Comparison of ENCODE assay signal across 8 mouse cellular contexts in the genomic region with DNA sequence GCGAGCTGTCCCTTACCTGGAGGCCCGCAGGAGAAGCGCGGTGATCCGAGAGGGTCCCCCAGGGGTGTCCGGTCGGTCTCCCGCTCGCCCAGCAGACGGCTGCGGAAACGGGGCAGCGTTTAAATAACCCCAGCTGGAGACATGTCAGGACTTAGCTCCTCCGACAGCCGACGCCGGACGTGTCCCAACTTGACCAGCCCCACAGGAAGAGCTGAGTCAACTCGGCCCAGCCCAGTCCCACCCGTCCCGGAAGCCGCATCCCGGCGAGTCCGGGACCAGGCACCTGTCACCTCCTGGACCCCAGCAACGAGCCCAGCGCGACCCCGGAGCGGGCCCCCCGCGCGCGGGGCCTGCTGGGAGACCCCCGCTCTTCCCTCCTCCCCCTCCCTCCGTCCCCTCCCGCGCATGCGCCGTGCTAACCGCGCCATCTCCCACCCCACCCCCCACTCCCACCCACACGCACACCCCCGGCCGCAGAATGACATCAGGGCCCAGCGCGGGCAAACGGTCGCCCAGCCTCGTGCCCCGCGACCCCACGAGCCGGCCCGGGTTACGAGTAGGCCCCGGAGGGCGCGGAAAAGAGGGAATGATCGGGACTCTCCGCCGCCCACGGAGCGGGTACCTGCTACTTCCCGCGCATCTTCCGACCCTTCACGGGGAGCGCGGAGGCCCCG. TPM values are rescaled to one million over a fixed set of nuclear protein-coding genes. Genes with fewer than 3 reads are reported as not detected.
DNase-seq lines count a peak whose midpoint lies in the region; ATAC-seq and TF ChIP-seq lines count a peak whose summit lies in the region.

No protein-coding gene starts in this region.

- H3K9ac ChIP-seq in forebrain, postnatal 0 days: peak overlapping the region; percentile 100

- peak overlapping the region; percentile 88 for H3K4me3 ChIP-seq in G1E (ENCODE audit: low read depth, low read length)
- peak overlapping the region; percentile 85 for H3K4me3 ChIP-seq in cerebellum, adult 2 months (replicated peaks; ENCODE audit: insufficient read depth, low read depth, low read length)
- peak overlapping the region; percentile 100 for H3K4me3 ChIP-seq in forebrain, postnatal 0 days (ENCODE audit: low read depth, low read length)

- 1% methylated on average over 70 of the region's 71 CpGs for WGBS in cerebellum, adult 2 months
- WGBS in forebrain, postnatal 0 days: 2% methylated on average over 62 of the region's 71 CpGs

- H3K36me3 ChIP-seq in G1E (replicated peaks): peaks cover 31% of the 10 kb centered on the region
- H3K36me3 ChIP-seq in forebrain, postnatal 0 days (ENCODE audit: insufficient read depth): peaks cover 19% of the 10 kb centered on the region

- peak overlapping the region; percentile 64 for H3K4me2 ChIP-seq in forebrain, postnatal 0 days (ENCODE audit: low read depth)

- TF ChIP-seq POLR2A in cerebellum, adult 2 months (IDR thresholded peaks at IDR 0.05; ENCODE audit: borderline replicate concordance, insufficient read depth, low read length): 0 out of 2 replicates have a peak, but pooled peaks have one; percentile 22

- ATAC-seq in G1E (ENCODE audit: extremely low read depth, insufficient number of reproducible peaks, low FRiP score, poor library complexity, severe bottlenecking): peak; percentile 41
- ATAC-seq in forebrain, postnatal 0 days: peak; percentile 72
- ATAC-seq in hematopoietic stem cell, adult 5-6 weeks (replicated peaks in 1 of 2; ENCODE audit: insufficient read depth in 1 of 2, low FRiP score in 2 of 2, low TSS enrichment in 1 of 2, low read depth in 1 of 2, poor library complexity in 2 of 2, severe bottlenecking in 2 of 2): peak; percentile 30 to 55; a peak in 3 of 4 replicates

- TF ChIP-seq CTCF in G1E (IDR thresholded peaks at IDR 0.05; ENCODE audit: low read depth, low read length): no peak
- no peak for TF ChIP-seq CTCF in cerebellum, adult 2 months (IDR thresholded peaks at IDR 0.05; ENCODE audit: borderline replicate concordance, insufficient read depth, low read depth, low read length)
- TF ChIP-seq CTCF in forebrain, postnatal 0 days (IDR thresholded peaks at IDR 0.05; ENCODE audit: low read depth): no peak

- H3K9me3 ChIP-seq in G1E (replicated peaks): no peaks in the 10 kb centered on the region
- H3K9me3 ChIP-seq in forebrain, postnatal 0 days (ENCODE audit: low read length): no peaks in the 10 kb centered on the region

- peaks cover 44% of the 10 kb centered on the region for H3K4me1 ChIP-seq in G1E (ENCODE audit: insufficient read depth, low read depth, low read length)
- peaks cover 6% of the 10 kb centered on the region for H3K4me1 ChIP-seq in cerebellum, adult 2 months (ENCODE audit: control insufficient read depth, insufficient read depth, low read length)
- H3K4me1 ChIP-seq in forebrain, postnatal 0 days (ENCODE audit: insufficient read depth): peaks cover 15% of the 10 kb centered on the region

- peak overlapping the region; percentile 94 for H3K27ac ChIP-seq in cerebellum, adult 2 months (ENCODE audit: insufficient read depth, low read length)
- peak overlapping the region; percentile 100 for H3K27ac ChIP-seq in forebrain, postnatal 0 days (ENCODE audit: low read depth, low read length)

- DNase-seq in G1E (ENCODE audit: low spot score): peak; percentile 74
- peak; percentile 77 to 84 for DNase-seq in cerebellum, adult 2 months
- DNase-seq in forebrain, postnatal 0 days: peak; percentile 91
- DNase-seq in layer of hippocampus, postnatal 10 days (ENCODE audit: low spot score in 2 of 2): peak; percentile 74 to 82
- DNase-seq in lung, postnatal 10 days: peak; percentile 88
- DNase-seq in ovary, postnatal 14 days (ENCODE audit: low spot score): peak; percentile 64
- peak; percentile 87 for DNase-seq in thymus, postnatal 14 days

- no peaks in the 10 kb centered on the region for H3K27me3 ChIP-seq in G1E (ENCODE audit: insufficient read depth, low read length)
- H3K27me3 ChIP-seq in cerebellum, adult 2 months (ENCODE audit: control insufficient read depth, insufficient read depth, low read length): no peaks in the 10 kb centered on the region
- no peaks in the 10 kb centered on the region for H3K27me3 ChIP-seq in forebrain, postnatal 0 days (ENCODE audit: insufficient read depth, low read length)

RNA-seq across cellular contexts. Expression of gene Mdm2, which starts 0.5 kb away (rescaled TPM):
- 153 and 177 TPM in 2 replicates for total RNA-seq in G1E (2014; fragmentation: Nextera tagmentation)
- total RNA-seq in G1E (2017): 82.9 and 97.1 TPM in 2 replicates
- 37.8 and 41.3 TPM in 2 replicates for polyA plus RNA-seq in G1E (2012)
- polyA plus RNA-seq in cerebellum, adult 2 months (2012; rRNA removed): 60.7 and 67.6 TPM in 2 replicates
- 51.3 and 77.3 TPM in 2 replicates for total RNA-seq in forebrain, postnatal 0 days (2014; rRNA removed)
- polyA plus RNA-seq in forebrain, postnatal 0 days (2015; fragmentation: Nextera tagmentation; extraction: Ambion mirVana): 16.6 and 30.2 TPM in 2 replicates
- total RNA-seq in hematopoietic stem cell, adult 5-6 weeks (2017): 89.1 and 108 TPM in 2 replicates
- total RNA-seq in layer of hippocampus, postnatal 10 days (2021): 10 to 100 TPM; 51.5 to 57.3 TPM

RNA-seq across cellular contexts. Expression of gene Slc35e3, which starts 36.1 kb away (rescaled TPM):
- 7.9 and 10.9 TPM in 2 replicates for total RNA-seq in G1E (2014; fragmentation: Nextera tagmentation)
- 3.5 and 3.9 TPM in 2 replicates for total RNA-seq in G1E (2017)
- polyA plus RNA-seq in G1E (2012): 1.5 and 2.2 TPM in 2 replicates
- polyA plus RNA-seq in cerebellum, adult 2 months (2012; rRNA removed): 27.7 and 27.8 TPM in 2 replicates
- total RNA-seq in forebrain, postnatal 0 days (2014; rRNA removed): 22.1 and 28.3 TPM in 2 replicates
- polyA plus RNA-seq in forebrain, postnatal 0 days (2015; fragmentation: Nextera tagmentation; extraction: Ambion mirVana): 17.0 and 22.9 TPM in 2 replicates
- total RNA-seq in hematopoietic stem cell, adult 5-6 weeks (2017): 10.3 and 11.4 TPM in 2 replicates
- total RNA-seq in layer of hippocampus, postnatal 10 days (2021): 10 to 100 TPM; 31.1 to 34.6 TPM

Comparison
In these comparisons a context has a peak if more than half of its experiments do, and no peak if none do; other contexts are left out.
1. Peak in every context shown above with its lines: DNase-seq, ATAC-seq, H3K4me3 ChIP-seq and H3K27ac ChIP-seq.